ENCODE assay signal across 29 mouse cellular contexts in genomic region chr1:71723816-71724215, GRCm38 (mm10).
A peak's percentile ranks its signal among the peaks of the same experiment; 100 is the strongest.
DNase-seq lines count a peak whose midpoint lies in the region; ATAC-seq and TF ChIP-seq lines count a peak whose summit lies in the region.
"Had no signal": no experiment of that assay in that cellular context is flagged by ENCODE, and none has a peak within 500 bp of the region (broad histone marks: within the 10 kb centered on the region; RNA-seq: fewer than 3 reads in every experiment).

No protein-coding gene starts in this region.

- no peak overlapping the region for H3K4me2 ChIP-seq in embryonic facial prominence, embryonic 11.5 days (ENCODE audit: low read depth, low read length)
- H3K4me2 ChIP-seq in liver, embryonic 14.5 days (ENCODE audit: low read depth): no peak overlapping the region
- H3K4me2 ChIP-seq in liver, embryonic 11.5 days: no peak overlapping the region
- no peak overlapping the region for H3K4me2 ChIP-seq in liver, postnatal 0 days (ENCODE audit: low read depth, low read length)
- H3K4me2 ChIP-seq: embryonic facial prominence, embryonic 12.5 days; forebrain, embryonic 12.5 days; heart, embryonic 11.5 days; neural tube, embryonic 15.5 days had no signal

- no peak for TF ChIP-seq POLR2A in brain, embryonic 14.5 days (IDR thresholded peaks at IDR 0.05; ENCODE audit: borderline replicate concordance, extremely low read depth, insufficient read depth, insufficient read length, poor library complexity, severe bottlenecking)

- H3K9me3 ChIP-seq in embryonic facial prominence, embryonic 11.5 days (replicated peaks; ENCODE audit: control insufficient read depth, low read length): no peaks in the 10 kb centered on the region
- H3K9me3 ChIP-seq in embryonic facial prominence, embryonic 10.5 days: no peaks in the 10 kb centered on the region
- H3K9me3 ChIP-seq in liver, embryonic 14.5 days (ENCODE audit: control insufficient read depth, low read length): no peaks in the 10 kb centered on the region
- no peaks in the 10 kb centered on the region for H3K9me3 ChIP-seq in liver, embryonic 11.5 days (ENCODE audit: control insufficient read depth, low read length)
- H3K9me3 ChIP-seq in liver, postnatal 0 days (ENCODE audit: low read length): no peaks in the 10 kb centered on the region
- H3K9me3 ChIP-seq: embryonic facial prominence, embryonic 12.5 days; forebrain, embryonic 12.5 days; hindbrain, embryonic 10.5 days; midbrain, embryonic 10.5 days; neural tube, embryonic 15.5 days had no signal

- H3K27me3 ChIP-seq in embryonic facial prominence, embryonic 11.5 days (ENCODE audit: control insufficient read depth, insufficient read depth, low read length): no peaks in the 10 kb centered on the region
- H3K27me3 ChIP-seq in embryonic facial prominence, embryonic 10.5 days (replicated peaks; ENCODE audit: low read depth, poor library complexity, severe bottlenecking): no peaks in the 10 kb centered on the region
- no peaks in the 10 kb centered on the region for H3K27me3 ChIP-seq in liver, embryonic 14.5 days (ENCODE audit: control insufficient read depth, insufficient read depth, low read length)
- no peaks in the 10 kb centered on the region for H3K27me3 ChIP-seq in liver, embryonic 11.5 days (replicated peaks; ENCODE audit: control insufficient read depth, insufficient read depth, low read length)
- H3K27me3 ChIP-seq in liver, postnatal 0 days (ENCODE audit: insufficient read depth, low read length): no peaks in the 10 kb centered on the region
- H3K27me3 ChIP-seq: embryonic facial prominence, embryonic 12.5 days; forebrain, embryonic 12.5 days; neural tube, embryonic 15.5 days; Patski had no signal

- no peak for TF ChIP-seq CTCF in liver, embryonic 14.5 days (IDR thresholded peaks at IDR 0.05; ENCODE audit: low read depth)
- TF ChIP-seq CTCF in brain, embryonic 14.5 days (IDR thresholded peaks at IDR 0.05; ENCODE audit: borderline replicate concordance, extremely low read depth, insufficient read depth, insufficient read length): no peak
- no peak for TF ChIP-seq CTCF in liver, postnatal 0 days (IDR thresholded peaks at IDR 0.05; ENCODE audit: low read depth)
- no peak for TF ChIP-seq CTCF in gastrocnemius, adult 2 months (IDR thresholded peaks at IDR 0.05)

- 63% methylated on average over 7 of the region's 7 CpGs for WGBS in embryonic facial prominence, embryonic 11.5 days
- WGBS in embryonic facial prominence, embryonic 10.5 days: 68% methylated on average over 7 of the region's 7 CpGs
- 51% methylated on average over 7 of the region's 7 CpGs for WGBS in liver, embryonic 14.5 days (ENCODE audit: insufficient replicate concordance)
- 65% methylated on average over 7 of the region's 7 CpGs for WGBS in liver, embryonic 11.5 days
- 38% methylated on average over 7 of the region's 7 CpGs for WGBS in liver, postnatal 0 days (ENCODE audit: insufficient replicate concordance)

- intact Hi-C loops in gastrocnemius, adult 2 months (cut with DNase I): no loop called here

- TF ChIP-seq EP300 in liver, embryonic 14.5 days (IDR thresholded peaks at IDR 0.05; ENCODE audit: low read depth): no peak
- 0 out of 2 replicates have a peak, but pooled peaks have one; percentile 59 for TF ChIP-seq EP300 in liver, postnatal 0 days (IDR thresholded peaks at IDR 0.05; ENCODE audit: low read depth)

- peak; percentile 5 for DNase-seq in embryonic facial prominence, embryonic 11.5 days (ENCODE audit: low spot score)
- DNase-seq in embryonic facial prominence, embryonic 10.5 days (ENCODE audit: low spot score): no peak
- DNase-seq in liver, embryonic 14.5 days (ENCODE audit: low read depth in 3 of 3, low spot score in 3 of 3): no peak
- no peak for DNase-seq in liver, embryonic 11.5 days (ENCODE audit: low spot score)
- peak; percentile 27 for DNase-seq in brain, embryonic 14.5 days (ENCODE audit: low read depth)
- no peak for DNase-seq in liver, postnatal 0 days
- no peak for DNase-seq in gastrocnemius, adult 2 months
- DNase-seq in cerebellum, postnatal 25 days: no peak
- DNase-seq: adrenal gland, adult 2 months; cerebellum, adult 11-12 months; cerebellum, postnatal 14 days; kidney, postnatal 25 days; layer of hippocampus, adult 9-11 months; lung, postnatal 10 days; right cerebral cortex, adult 18-20 months; right cerebral cortex, postnatal 4 days; thymus, adult 2 months; thymus, postnatal 4 days had no signal

- no peak overlapping the region for H3K4me3 ChIP-seq in embryonic facial prominence, embryonic 11.5 days (ENCODE audit: low read depth, low read length)
- H3K4me3 ChIP-seq in embryonic facial prominence, embryonic 10.5 days: no peak overlapping the region
- H3K4me3 ChIP-seq in liver, embryonic 14.5 days (ENCODE audit: insufficient read depth in 1 of 2, low read depth in 2 of 2, low read length in 2 of 2): no peak overlapping the region
- no peak overlapping the region for H3K4me3 ChIP-seq in liver, embryonic 11.5 days (ENCODE audit: low read depth, low read length)
- no peak overlapping the region for H3K4me3 ChIP-seq in liver, postnatal 0 days (ENCODE audit: low read depth, low read length)
- no peak overlapping the region for H3K4me3 ChIP-seq in gastrocnemius, adult 2 months
- H3K4me3 ChIP-seq: embryonic facial prominence, embryonic 12.5 days; erythroblast, embryonic 14.5 days; forebrain, embryonic 12.5 days; hindbrain, embryonic 10.5 days; midbrain, embryonic 10.5 days; neural tube, embryonic 15.5 days had no signal

- H3K27ac ChIP-seq in embryonic facial prominence, embryonic 11.5 days (replicated peaks; ENCODE audit: low read depth, low read length): no peak overlapping the region
- no peak overlapping the region for H3K27ac ChIP-seq in embryonic facial prominence, embryonic 10.5 days (replicated peaks)
- H3K27ac ChIP-seq in liver, embryonic 14.5 days: no peak overlapping the region
- no peak overlapping the region for H3K27ac ChIP-seq in liver, embryonic 11.5 days (ENCODE audit: low read depth, low read length)
- H3K27ac ChIP-seq in liver, postnatal 0 days (ENCODE audit: low read depth): peak overlapping the region; percentile 95
- H3K27ac ChIP-seq in gastrocnemius, adult 2 months: no peak overlapping the region
- H3K27ac ChIP-seq: embryonic facial prominence, embryonic 12.5 days; forebrain, embryonic 12.5 days; hindbrain, embryonic 10.5 days; midbrain, embryonic 10.5 days; neural tube, embryonic 15.5 days had no signal

- no peak for ATAC-seq in embryonic facial prominence, embryonic 11.5 days (replicated peaks; ENCODE audit: insufficient number of reproducible peaks, low FRiP score, low TSS enrichment, low read depth)
- 0 out of 2 replicates have a peak, but pooled peaks have one; percentile 41 for ATAC-seq in liver, embryonic 14.5 days (ENCODE audit: insufficient read depth)
- ATAC-seq in liver, embryonic 11.5 days (replicated peaks; ENCODE audit: low FRiP score): no peak
- peak; percentile 95 for ATAC-seq in liver, postnatal 0 days
- ATAC-seq: CD4-positive, CD25-positive, alpha-beta regulatory T cell, adult 4 months; hindbrain, embryonic 16.5 days; intestine, postnatal 0 days; Patski had no signal

- H3K36me3 ChIP-seq in embryonic facial prominence, embryonic 11.5 days (replicated peaks; ENCODE audit: control insufficient read depth, insufficient read depth, low read depth, low read length): no peaks in the 10 kb centered on the region
- H3K36me3 ChIP-seq in embryonic facial prominence, embryonic 10.5 days (replicated peaks): no peaks in the 10 kb centered on the region
- H3K36me3 ChIP-seq in liver, embryonic 14.5 days (replicated peaks; ENCODE audit: control insufficient read depth, insufficient read depth, low read depth): no peaks in the 10 kb centered on the region
- H3K36me3 ChIP-seq in liver, embryonic 11.5 days (ENCODE audit: control insufficient read depth, insufficient read depth, low read length): no peaks in the 10 kb centered on the region
- H3K36me3 ChIP-seq in liver, postnatal 0 days (replicated peaks; ENCODE audit: insufficient read depth, low read length): no peaks in the 10 kb centered on the region
- H3K36me3 ChIP-seq: embryonic facial prominence, embryonic 12.5 days; forebrain, embryonic 12.5 days; hindbrain, embryonic 10.5 days; midbrain, embryonic 10.5 days; neural tube, embryonic 15.5 days had no signal

- no peaks in the 10 kb centered on the region for H3K4me1 ChIP-seq in embryonic facial prominence, embryonic 11.5 days (ENCODE audit: control insufficient read depth, insufficient read depth, low read length)
- H3K4me1 ChIP-seq in embryonic facial prominence, embryonic 10.5 days: no peaks in the 10 kb centered on the region
- H3K4me1 ChIP-seq in liver, embryonic 14.5 days (replicated peaks; ENCODE audit: control insufficient read depth in 2 of 2, insufficient read depth in 2 of 2, low read length in 1 of 2): peaks cover 0 to 4% of the 10 kb centered on the region in 2 experiments; a peak in 3 of 4 replicates
- H3K4me1 ChIP-seq in liver, embryonic 11.5 days (replicated peaks; ENCODE audit: control insufficient read depth, insufficient read depth, low read length): no peaks in the 10 kb centered on the region; the same call in 1 of the 2 replicates
- H3K4me1 ChIP-seq in liver, postnatal 0 days (ENCODE audit: insufficient read depth): peaks cover 18% of the 10 kb centered on the region
- H3K4me1 ChIP-seq: embryonic facial prominence, embryonic 12.5 days; forebrain, embryonic 12.5 days; neural tube, embryonic 15.5 days had no signal

- H3K9ac ChIP-seq in embryonic facial prominence, embryonic 11.5 days (replicated peaks; ENCODE audit: low read length): no peak overlapping the region
- H3K9ac ChIP-seq in liver, embryonic 14.5 days (replicated peaks): no peak overlapping the region
- H3K9ac ChIP-seq in liver, embryonic 11.5 days (ENCODE audit: low read depth, low read length): no peak overlapping the region
- no peak overlapping the region for H3K9ac ChIP-seq in liver, postnatal 0 days (replicated peaks)
- H3K9ac ChIP-seq: embryonic facial prominence, embryonic 12.5 days; forebrain, embryonic 12.5 days; neural tube, embryonic 15.5 days had no signal

Comparison
In these comparisons a context has a peak if more than half of its experiments do, and no peak if none do; other contexts are left out.
1. ATAC-seq: peak in liver, embryonic 14.5 days (single experiment) and liver, postnatal 0 days (single experiment); none in embryonic facial prominence, embryonic 11.5 days (single experiment) and liver, embryonic 11.5 days (single experiment).
2. DNase-seq: peak in embryonic facial prominence, embryonic 11.5 days (single experiment) and brain, embryonic 14.5 days (single experiment); none in embryonic facial prominence, embryonic 10.5 days (single experiment), liver, embryonic 14.5 days (0 of 3), liver, embryonic 11.5 days (single experiment), liver, postnatal 0 days (single experiment), gastrocnemius, adult 2 months (single experiment) and cerebellum, postnatal 25 days (0 of 2).